Mouse (Mus musculus) thymus, adult 18-20 months (tissue): ENCODE measurements around the gene Det1.

Source experiments
- DNase-seq, 2 experiments: peaks; one replicate each; pipeline ENCODE4 v3.0.0; 2022; ENCODE audit warnings: mixed read lengths in 2 of 2

The Det1 gene

GRCm38 (mm10) chr7:78782639-78783581 lies 64.2 kb downstream of the Det1 start, which contains the start of the genes Mrps11 and Mrpl46:
TSS of gene Mrps11 (plus strand) at chr7:78783119.
TSS of gene Mrpl46 (minus strand) at chr7:78783531.
- DNase-seq, result peak; percentile 70 to 78

- no peak for DNase-seq
Measured at GRCm38 (mm10) chr7:78778741-78779140, 68.3 kb downstream of the Det1 start.
